Mouse (Mus musculus) lung, embryonic 16.5 days (tissue): Measurements from ENCODE around the gene Cobl. TPM values are rescaled to one million over a fixed set of nuclear protein-coding genes. Genes with fewer than 3 reads are reported as not detected.

Experiments used
- ATAC-seq: fragments of 200-750 bp; cut with Nextera tagmentation; 2 replicates; pipeline ENCODE4 v1.8.0; 2017; ENCODE audit warnings: low read depth, mild to moderate bottlenecking, moderate library complexity
- H3K27ac ChIP-seq: fragments of 300-500 bp; sonication (generic); 2 replicates; pipeline ENCODE4 v1.5.1; 2014; ENCODE audit warnings: mild to moderate bottlenecking, control low read depth, low read length
- H3K27me3 ChIP-seq: fragments of 300-500 bp; sonication (generic); 2 replicates; pipeline ENCODE4 v1.6.1; 2014; ENCODE audit warnings: low read depth, low read length, mixed read lengths; ENCODE audit not compliant: control insufficient read depth, insufficient read depth
- H3K36me3 ChIP-seq: fragments of 300-500 bp; sonication (generic); 2 replicates; pipeline ENCODE4 v1.6.1; 2014; ENCODE audit warnings: low read length; ENCODE audit not compliant: control insufficient read depth, insufficient read depth
- H3K4me1 ChIP-seq: fragments of 300-500 bp; sonication (generic); replicated peaks from 2 replicates; pipeline ENCODE4 v1.6.1; 2014; ENCODE audit warnings: low read length, mixed read lengths; ENCODE audit not compliant: control insufficient read depth, insufficient read depth
- H3K4me2 ChIP-seq: fragments of 300-500 bp; sonication (generic); 2 replicates; pipeline ENCODE4 v1.6.1; 2014; ENCODE audit warnings: low read depth, low read length, control low read depth
- H3K4me3 ChIP-seq: fragments of 300-500 bp; sonication (generic); 2 replicates; pipeline ENCODE4 v1.5.1; 2014; ENCODE audit warnings: mild to moderate bottlenecking, low read length, control low read depth
- H3K9ac ChIP-seq: fragments of 300-500 bp; sonication (generic); 2 replicates; pipeline ENCODE4 v1.6.1; 2014; ENCODE audit warnings: low read length, control low read depth
- H3K9me3 ChIP-seq: fragments of 300-500 bp; sonication (generic); 2 replicates; pipeline ENCODE4 v1.6.1; 2016; ENCODE audit warnings: low read length; ENCODE audit not compliant: control insufficient read depth
- WGBS: fragments of 180-500 bp; shearing (Covaris S2); extraction: QIAGEN DNeasy Blood & Tissue Kit; methylation state at CpG from one replicate; pipeline ENCODE4 v1.1.7; 2014; 5-methylcytosine and 5-hydroxymethylcytosine counted together
- polyA plus RNA-seq: library from polyadenylated mRNA; unstranded; fragments of >200 nt; fragmentation: Nextera tagmentation; extraction: Ambion mirVana; gene quantifications from 2 replicates; pipeline ENCODE4 v1.2.1, GENCODE M21; 2015

The Cobl gene
- polyA plus RNA-seq, 1 experiment from 2014 or later, result 12.4 TPM

DNA sequence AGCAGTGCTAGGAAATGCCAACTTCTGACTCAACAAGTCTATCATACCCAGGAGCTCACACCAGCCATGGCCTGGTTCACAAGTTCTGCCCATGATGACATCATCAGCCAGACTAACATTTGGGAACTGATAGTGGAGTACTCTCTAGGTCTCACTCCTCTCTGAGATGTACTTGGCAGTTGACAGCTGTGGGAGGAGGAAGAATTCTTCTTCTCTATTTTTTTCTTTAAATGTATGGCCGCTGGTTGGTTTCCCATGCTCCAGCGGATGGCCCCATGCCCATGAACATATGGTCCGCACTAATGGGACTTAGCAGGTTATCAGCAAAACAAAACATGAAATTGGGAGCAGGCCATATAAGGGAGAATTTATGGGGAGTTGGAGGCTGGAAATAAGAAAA, 145.4 kb downstream of the Cobl start:
- Histone ChIP-seq H3K27ac (0 out of 2 replicates have a peak overlapping the region, but pooled peaks have one; percentile 33), H3K27me3 (no peaks in the 10 kb centered on the region), H3K36me3 (no peaks in the 10 kb centered on the region), H3K9ac (no peak overlapping the region), H3K4me2 (no peak overlapping the region), H3K9me3 (no peaks in the 10 kb centered on the region), H3K4me1 (peaks cover 7% of the 10 kb centered on the region; the same call in 1 of the 2 replicates), H3K4me3 (no peak overlapping the region)
- peak; percentile 84 for ATAC-seq
- WGBS, result 56% methylated on average over 3 of the region's 3 CpGs

DNA sequence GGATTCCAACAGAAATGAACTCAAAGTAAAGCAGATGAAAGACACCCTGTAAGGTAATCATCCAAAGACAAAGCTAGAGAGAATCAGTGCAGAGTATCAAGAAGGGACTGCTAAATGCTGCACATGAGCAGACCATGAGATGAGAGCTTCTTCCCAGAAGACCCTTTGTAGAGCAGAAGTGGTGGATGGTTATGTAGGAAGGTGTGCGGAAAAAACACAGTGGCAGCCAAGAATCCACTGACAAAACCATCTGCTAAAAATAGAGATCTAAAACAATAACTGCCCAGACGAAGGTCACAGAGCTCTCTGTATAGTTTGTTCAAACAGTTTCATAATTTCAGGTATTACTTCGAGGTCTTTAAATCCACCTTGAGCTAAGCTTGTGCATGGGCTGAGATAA, 149.1 kb downstream of the Cobl start:
- peaks cover 10% of the 10 kb centered on the region; the same call in 1 of the 2 replicates for H3K4me1 ChIP-seq
- no peak for ATAC-seq
- WGBS, result 45% methylated on average over 3 of the region's 3 CpGs
- H3K36me3 ChIP-seq, result no peaks in the 10 kb centered on the region
- no peaks in the 10 kb centered on the region for H3K9me3 ChIP-seq
- H3K9ac ChIP-seq, result no peak overlapping the region
- H3K4me3 ChIP-seq, result no peak overlapping the region
- no peaks in the 10 kb centered on the region for H3K27me3 ChIP-seq
- peak overlapping the region; percentile 25; the same call in 1 of the 2 replicates for H3K27ac ChIP-seq
- no peak overlapping the region for H3K4me2 ChIP-seq

DNA sequence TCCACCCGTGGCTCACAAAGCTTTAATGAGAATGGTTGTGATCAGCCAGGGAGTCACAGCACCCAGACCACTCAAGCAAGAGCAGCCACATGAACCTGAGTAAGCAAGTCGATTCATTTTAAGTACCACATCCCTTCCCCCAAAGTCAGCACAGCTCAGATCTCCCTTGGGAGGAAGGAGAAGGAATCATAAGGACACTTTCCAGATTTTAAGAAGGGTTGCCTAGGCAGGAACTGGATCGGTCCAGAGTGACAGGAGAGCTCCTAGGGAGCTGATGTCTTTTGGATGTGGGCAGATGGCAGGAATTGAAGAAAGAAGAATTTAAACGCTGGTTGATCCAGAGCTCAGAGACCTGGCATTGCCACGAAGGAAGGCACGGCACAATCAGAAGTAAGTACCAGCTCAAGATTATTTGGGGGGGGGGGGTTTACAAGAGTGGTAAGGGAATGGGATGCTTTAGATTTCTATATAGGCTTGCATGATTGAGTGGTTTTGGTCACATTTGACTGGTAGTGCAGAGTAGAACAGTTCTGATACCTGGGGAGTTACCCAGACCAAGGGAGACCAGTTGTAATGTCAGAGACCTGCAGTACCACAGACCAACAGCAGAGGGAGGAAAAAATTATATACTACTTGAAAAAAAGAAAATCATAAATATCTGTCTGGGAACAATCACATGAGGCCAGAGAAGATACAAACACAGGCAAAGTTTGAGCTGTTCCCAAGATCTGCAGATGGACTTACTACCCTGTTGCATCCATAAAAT, 150.3 kb downstream of the Cobl start:
- 76% methylated on average over 6 of the region's 6 CpGs for WGBS
- Histone ChIP-seq H3K4me2 (no peak overlapping the region), H3K36me3 (no peaks in the 10 kb centered on the region), H3K9me3 (no peaks in the 10 kb centered on the region), H3K4me3 (no peak overlapping the region), H3K27me3 (no peaks in the 10 kb centered on the region), H3K27ac (no peak overlapping the region), H3K9ac (no peak overlapping the region), H3K4me1 (peaks cover 10% of the 10 kb centered on the region; the same call in 1 of the 2 replicates)
- no peak for ATAC-seq

DNA sequence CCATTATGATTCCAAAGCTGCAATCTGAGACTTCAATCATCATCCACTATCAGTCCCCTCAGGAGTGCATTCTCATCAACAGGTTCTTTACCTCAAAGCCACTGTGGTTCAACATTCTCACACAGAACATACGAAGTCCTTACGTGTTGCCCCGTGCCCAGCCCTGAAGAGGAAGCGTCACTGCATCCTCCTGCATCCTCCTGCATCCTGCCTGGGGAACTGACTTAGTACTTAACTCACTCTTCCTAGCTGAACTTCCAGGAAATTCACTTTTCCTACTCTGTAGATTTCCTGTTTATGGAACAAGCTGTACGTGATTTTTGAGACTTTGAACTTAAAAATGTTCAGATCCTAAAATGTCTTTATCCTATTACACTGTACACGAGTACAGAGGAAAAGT, 153.3 kb downstream of the Cobl start:
- Histone ChIP-seq H3K9me3 (no peaks in the 10 kb centered on the region), H3K4me1 (peaks cover 8% of the 10 kb centered on the region; the same call in 1 of the 2 replicates), H3K4me3 (no peak overlapping the region), H3K4me2 (no peak overlapping the region), H3K27ac (no peak overlapping the region), H3K27me3 (no peaks in the 10 kb centered on the region), H3K9ac (no peak overlapping the region), H3K36me3 (no peaks in the 10 kb centered on the region)
- 73% methylated on average over 6 of the region's 6 CpGs for WGBS
- ATAC-seq, result no peak

DNA sequence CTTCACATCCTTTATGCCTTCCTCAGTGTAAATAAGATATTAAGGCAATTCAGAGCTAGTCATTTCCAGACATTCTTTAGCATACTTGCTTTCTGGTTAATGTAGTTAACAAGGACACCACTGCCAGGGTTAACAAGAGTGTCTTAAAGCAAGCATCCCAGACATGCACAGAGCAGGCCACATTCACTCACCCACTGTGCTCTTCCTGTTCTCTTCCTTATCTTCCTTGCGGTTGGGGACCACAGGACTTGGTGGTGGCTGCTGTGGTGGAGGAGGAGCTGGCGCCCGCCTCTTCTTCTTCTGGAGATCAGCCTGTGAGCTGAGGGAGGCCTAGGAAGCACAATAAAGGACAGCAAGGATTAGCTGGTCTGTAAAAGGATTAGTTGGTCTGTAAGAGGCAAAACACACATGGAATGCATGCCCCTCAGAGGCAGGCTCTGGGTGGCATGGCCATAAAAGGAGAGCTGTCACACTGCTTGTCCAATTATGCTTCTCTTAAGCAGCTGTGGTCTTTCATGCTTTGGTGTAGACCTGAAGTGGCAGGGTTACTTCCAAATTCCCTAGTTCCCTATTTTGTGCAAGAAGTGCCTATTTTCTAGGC, 155.2 kb downstream of the Cobl start:
- Histone ChIP-seq H3K4me3 (no peak overlapping the region), H3K27me3 (no peaks in the 10 kb centered on the region), H3K4me1 (0 out of 2 replicates have a peak, but pooled peaks cover 2% of the 10 kb centered on the region), H3K27ac (no peak overlapping the region), H3K9me3 (no peaks in the 10 kb centered on the region), H3K36me3 (no peaks in the 10 kb centered on the region), H3K4me2 (no peak overlapping the region), H3K9ac (no peak overlapping the region)
- WGBS, result 55% methylated on average over 3 of the region's 3 CpGs
- ATAC-seq, result no peak

DNA sequence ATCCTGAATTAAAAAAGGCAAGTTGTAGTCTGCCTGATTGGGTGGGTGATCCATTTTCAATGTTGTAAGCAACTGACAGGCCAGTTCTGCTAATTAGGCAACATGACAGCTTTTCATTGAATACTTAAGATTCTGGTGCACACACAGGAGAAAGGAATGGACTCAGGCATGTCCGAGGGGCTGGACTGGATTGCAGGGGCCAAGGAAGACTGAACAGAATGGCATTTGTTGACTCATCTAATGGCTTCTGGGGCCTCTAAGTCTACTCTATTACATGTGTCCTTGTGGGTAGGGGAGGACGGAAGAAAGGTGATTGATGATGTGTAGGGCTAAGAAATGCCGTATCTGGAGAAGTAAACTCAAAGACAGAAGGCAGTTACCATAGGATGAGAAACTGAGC, 159.9 kb downstream of the Cobl start:
- ATAC-seq, result no peak
- no peak overlapping the region for H3K4me3 ChIP-seq
- no peaks in the 10 kb centered on the region for H3K27me3 ChIP-seq
- H3K9ac ChIP-seq, result no peak overlapping the region
- H3K4me2 ChIP-seq, result no peak overlapping the region
- H3K27ac ChIP-seq, result no peak overlapping the region
- no peaks in the 10 kb centered on the region for H3K36me3 ChIP-seq
- no peaks in the 10 kb centered on the region for H3K9me3 ChIP-seq
- 53% methylated on average over 3 of the region's 3 CpGs for WGBS
- no peaks in the 10 kb centered on the region for H3K4me1 ChIP-seq

DNA sequence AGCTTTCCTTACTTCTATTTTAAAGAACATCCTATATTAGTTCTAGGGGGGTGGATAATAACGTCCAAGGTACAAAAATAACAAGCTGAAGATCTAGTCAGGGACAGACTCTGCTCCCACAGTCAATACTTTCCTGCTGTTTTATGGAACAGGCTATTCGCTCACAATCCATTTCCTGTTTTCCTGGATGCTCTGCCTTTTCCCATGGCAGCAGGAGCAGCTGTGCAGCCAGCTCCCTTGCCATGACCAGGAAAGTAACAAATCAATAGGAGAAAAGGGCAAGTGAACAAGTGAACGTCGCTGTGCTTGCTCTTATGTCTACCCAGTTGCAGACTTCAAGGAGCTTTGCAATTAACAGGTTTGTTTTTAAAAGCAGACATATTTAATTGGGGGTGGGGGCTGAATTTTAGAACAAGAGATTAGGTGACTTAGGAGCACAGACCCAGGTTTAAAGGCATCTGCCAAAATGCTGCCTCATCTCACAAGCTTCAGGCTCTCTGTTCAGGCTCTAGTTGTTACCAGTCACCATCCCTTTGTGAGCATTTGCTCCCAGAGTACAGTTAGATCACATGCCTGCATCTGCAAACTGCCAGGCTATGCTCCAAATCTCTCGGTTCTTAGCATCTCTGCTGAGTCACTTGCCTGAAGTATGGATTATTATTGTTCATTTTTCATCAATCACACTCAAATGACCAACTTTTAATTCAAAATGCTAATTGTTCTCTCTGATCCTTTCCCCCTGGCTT, 164.9 kb downstream of the Cobl start:
- WGBS, result 45% methylated on average over 5 of the region's 5 CpGs
- no peaks in the 10 kb centered on the region for H3K4me1 ChIP-seq
- H3K9me3 ChIP-seq, result no peaks in the 10 kb centered on the region
- no peaks in the 10 kb centered on the region for H3K36me3 ChIP-seq
- no peak overlapping the region for H3K4me3 ChIP-seq
- H3K27me3 ChIP-seq, result no peaks in the 10 kb centered on the region
- H3K27ac ChIP-seq, result no peak overlapping the region
- no peak for ATAC-seq
- H3K9ac ChIP-seq, result no peak overlapping the region
- no peak overlapping the region for H3K4me2 ChIP-seq

DNA sequence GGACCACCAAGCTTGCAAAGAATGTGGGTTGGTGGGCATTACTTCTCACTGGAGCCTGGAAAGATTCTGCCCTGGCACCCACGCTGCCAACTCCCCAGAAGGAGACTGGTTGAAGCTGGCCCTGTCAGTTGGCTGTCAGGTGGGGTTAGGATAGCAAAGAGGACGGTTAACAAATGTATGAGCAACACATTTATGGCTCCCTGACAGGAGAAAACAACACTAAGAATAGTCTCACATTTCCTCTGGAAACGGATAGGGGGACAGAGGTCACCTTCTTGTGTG, 173.2 kb downstream of the Cobl start:
- no peak for ATAC-seq
- Histone ChIP-seq H3K4me2 (no peak overlapping the region), H3K36me3 (no peaks in the 10 kb centered on the region), H3K9me3 (no peaks in the 10 kb centered on the region), H3K27ac (no peak overlapping the region), H3K4me1 (peaks cover 5% of the 10 kb centered on the region), H3K4me3 (no peak overlapping the region), H3K27me3 (no peaks in the 10 kb centered on the region), H3K9ac (no peak overlapping the region)
- 30% methylated on average over 3 of the region's 3 CpGs for WGBS

DNA sequence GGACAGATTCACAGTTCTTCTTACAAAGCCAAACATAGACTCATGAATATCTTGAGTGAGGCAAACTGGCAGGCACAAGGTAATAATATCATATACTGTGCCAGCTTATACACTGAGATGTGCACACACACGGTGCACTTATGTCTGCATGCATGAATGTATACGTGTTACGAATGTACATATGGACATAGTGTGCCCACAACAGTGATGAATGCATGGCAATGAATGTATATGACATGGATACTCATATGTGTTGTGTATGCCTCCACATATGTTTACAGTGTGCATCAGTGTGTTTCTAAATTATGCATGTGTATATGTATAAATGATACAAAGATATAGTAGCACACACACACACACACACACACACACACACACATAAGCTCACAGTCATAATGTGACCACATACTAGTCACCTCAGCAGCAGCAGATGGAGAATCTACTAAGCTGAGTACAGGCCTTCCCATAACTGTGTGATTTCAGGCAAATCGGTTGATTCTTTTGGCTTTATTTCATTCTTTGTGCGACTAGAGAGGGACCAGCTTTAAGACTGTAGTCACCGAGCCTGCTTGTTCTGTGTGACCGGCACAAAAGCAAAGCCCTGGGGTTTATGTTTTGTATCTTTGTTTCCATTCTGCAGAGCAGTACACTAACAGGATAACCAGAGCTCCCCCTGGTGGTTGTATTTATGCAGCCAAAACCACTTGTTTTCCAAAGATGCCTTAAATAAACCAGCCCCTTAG, 173.7 kb downstream of the Cobl start:
- H3K4me1 ChIP-seq, result peaks cover 5% of the 10 kb centered on the region
- H3K4me2 ChIP-seq, result no peak overlapping the region
- no peaks in the 10 kb centered on the region for H3K9me3 ChIP-seq
- H3K27me3 ChIP-seq, result no peaks in the 10 kb centered on the region
- 46% methylated on average over 7 of the region's 7 CpGs for WGBS
- ATAC-seq, result peak; percentile 78
- H3K9ac ChIP-seq, result no peak overlapping the region
- H3K27ac ChIP-seq, result no peak overlapping the region
- H3K4me3 ChIP-seq, result no peak overlapping the region
- no peaks in the 10 kb centered on the region for H3K36me3 ChIP-seq
